Mouse (Mus musculus) ES-E14 (cell line): ENCODE data around the gene Supt20.

Experiments used
- CHD2 ChIP-seq: IDR thresholded peaks from 2 replicates; pipeline ENCODE4 v1.6.1; 2014; ENCODE audit warnings: mild to moderate bottlenecking, low read depth, low read length, inconsistent platforms
- HCFC1 ChIP-seq: IDR thresholded peaks from 2 replicates; pipeline ENCODE4 v1.6.1; 2012; ENCODE audit warnings: low read length, inconsistent platforms, borderline replicate concordance; ENCODE audit not compliant: insufficient read depth
- MAFK ChIP-seq: IDR thresholded peaks from 2 replicates; pipeline ENCODE4 v1.6.1; 2014; ENCODE audit warnings: mild to moderate bottlenecking, low read depth, low read length, inconsistent platforms; ENCODE audit not compliant: insufficient read depth
- ZC3H11A ChIP-seq: IDR thresholded peaks from 2 replicates; pipeline ENCODE4 v1.6.1; 2012; ENCODE audit warnings: low read depth, mild to moderate bottlenecking, inconsistent platforms, low read length, borderline replicate concordance

GRCm38 (mm10) chr3:54672557-54673529, 19.8 kb upstream of the Supt20 start:
- no peak for TF ChIP-seq MAFK
- no peak for TF ChIP-seq HCFC1
- no peak for TF ChIP-seq ZC3H11A
- no peak for TF ChIP-seq CHD2
